Mouse (Mus musculus): Measurements from ENCODE around the gene Bmper.

DNA sequence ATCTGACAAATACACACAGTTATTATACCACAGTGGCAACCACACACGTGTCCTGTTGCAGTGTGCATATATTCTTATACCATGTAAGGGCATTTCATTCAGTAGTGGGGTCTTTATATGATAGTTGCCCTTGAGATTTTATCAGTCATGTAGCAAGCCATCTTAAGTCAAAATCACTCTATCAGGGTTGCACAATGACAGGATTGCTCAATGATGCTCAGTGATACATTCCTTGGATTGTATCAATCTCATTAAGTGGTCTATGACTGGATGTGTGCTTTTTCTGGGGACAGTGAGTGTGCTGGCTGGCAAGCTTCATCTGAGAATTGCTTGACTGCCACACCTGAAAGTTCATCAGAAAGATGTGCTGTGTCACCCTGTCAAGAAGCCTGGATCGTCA lies 135.2 kb downstream of the Bmper start:
- TF ChIP-seq CTCF (IDR thresholded peaks at IDR 0.05; ENCODE audit: low read depth) (no peak), EP300 (IDR thresholded peaks at IDR 0.05; ENCODE audit: low read depth) (no peak)
